Mouse (Mus musculus): ENCODE measurements around the gene C5ar1.

C5ar1 gene

GRCm38 (mm10) chr7:16207496-16207895 lies 51.8 kb downstream of the C5ar1 start:
- TF ChIP-seq GATA4 (IDR thresholded peaks at IDR 0.05; ENCODE audit: insufficient replicate concordance, low read length) = no peak

GRCm38 (mm10) chr7:16207076-16207475 lies 52.3 kb downstream of the C5ar1 start:
- TF ChIP-seq GATA4 (IDR thresholded peaks at IDR 0.05; ENCODE audit: insufficient replicate concordance, low read length) = no peak

- no peak for TF ChIP-seq GATA4 (IDR thresholded peaks at IDR 0.05; ENCODE audit: insufficient replicate concordance, low read length)
These were observed 54.5 kb downstream of the C5ar1 start for GRCm38 (mm10) chr7:16204791-16205190.

GRCm38 (mm10) chr7:16203505-16203903 lies 55.8 kb downstream of the C5ar1 start:
- no peak for TF ChIP-seq GATA4 (IDR thresholded peaks at IDR 0.05; ENCODE audit: insufficient replicate concordance, low read length)

GRCm38 (mm10) chr7:16202756-16203504 lies 56.4 kb downstream of the C5ar1 start:
- no peak for TF ChIP-seq GATA4 (IDR thresholded peaks at IDR 0.05; ENCODE audit: insufficient replicate concordance, low read length)

- no peak for TF ChIP-seq GATA4 (IDR thresholded peaks at IDR 0.05; ENCODE audit: insufficient replicate concordance, low read length)
These were observed 58.2 kb downstream of the C5ar1 start for GRCm38 (mm10) chr7:16201136-16201535.

- TF ChIP-seq GATA4 (IDR thresholded peaks at IDR 0.05; ENCODE audit: insufficient replicate concordance, low read length) = no peak
These were observed 60.8 kb downstream of the C5ar1 start for GRCm38 (mm10) chr7:16198540-16198939.

- TF ChIP-seq GATA4 (IDR thresholded peaks at IDR 0.05; ENCODE audit: insufficient replicate concordance, low read length) = no peak
These were observed 62.2 kb downstream of the C5ar1 start for GRCm38 (mm10) chr7:16197166-16197565.
